Mouse (Mus musculus) retina, postnatal 1 day (tissue): ENCODE measurements around the gene Tekt1.

Source experiments
- DNase-seq: peaks from one replicate; pipeline ENCODE4 v3.0.0-alpha.2; 2012

Tekt1 gene

GRCm38 (mm10) chr11:72362347-72362741 is at the start of gene Tekt1:
Gene Tekt1 (minus strand): TSS chr11:72362442.
- no peak for DNase-seq

DNA sequence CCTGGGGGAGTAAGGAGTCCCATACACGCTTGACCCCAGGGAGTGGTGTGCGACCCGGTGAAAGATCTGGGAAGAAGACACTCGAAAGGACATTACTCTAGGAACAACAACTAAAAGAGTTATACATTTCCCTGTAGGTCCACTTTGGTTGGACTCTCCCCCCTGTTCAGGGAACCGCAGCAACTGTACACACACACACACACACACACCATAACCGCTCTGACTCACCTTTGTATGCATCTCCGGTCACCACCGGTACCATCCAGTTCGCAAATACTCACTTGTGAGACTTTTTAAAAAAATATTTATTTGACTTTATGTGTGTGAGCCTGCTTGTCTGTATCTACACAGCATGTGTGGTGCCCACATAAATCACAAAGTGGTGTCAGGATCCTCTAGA is 49.7 kb upstream of the Tekt1 start:
- DNase-seq, result no peak

DNA sequence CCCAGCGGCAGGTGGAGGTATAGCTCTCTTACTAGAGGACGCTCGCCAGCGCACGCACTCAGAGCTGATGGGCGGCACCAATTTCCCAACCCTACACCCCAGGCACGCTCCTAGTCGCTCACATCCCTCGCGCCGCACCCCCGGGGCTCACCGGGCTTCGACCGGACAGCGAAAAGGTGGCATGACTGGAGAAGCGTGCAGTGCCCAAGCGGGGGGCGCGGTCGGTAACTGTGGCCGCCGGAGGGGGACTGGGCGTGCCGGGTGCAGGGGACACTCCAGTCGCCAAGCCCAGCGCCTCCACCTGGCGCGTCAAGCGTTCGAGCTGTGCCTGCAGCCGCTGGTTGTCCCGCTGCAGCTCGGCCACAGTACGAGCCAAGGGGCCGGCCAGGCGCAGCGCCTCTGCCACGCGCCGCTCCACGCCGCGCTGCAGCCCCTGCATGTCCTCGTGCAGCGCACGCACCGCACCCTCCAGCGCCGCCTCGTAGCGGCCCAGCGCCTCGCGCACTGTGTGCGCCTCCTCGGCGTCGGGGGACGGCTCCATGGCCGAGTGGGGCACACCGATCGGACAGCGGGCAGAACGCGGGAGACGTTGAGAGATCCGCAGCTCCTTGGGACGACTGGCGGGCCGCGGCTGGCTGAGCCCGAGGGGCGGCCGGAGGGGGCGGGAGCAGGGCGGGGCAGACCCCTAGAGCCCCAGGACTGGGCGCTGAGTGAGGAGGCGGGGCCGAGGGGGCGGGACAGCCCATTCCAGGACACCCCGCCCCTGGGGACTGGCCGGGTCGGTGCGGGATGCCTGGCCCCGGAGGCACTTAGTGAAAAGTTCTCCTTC is 49.1 kb upstream of the Tekt1 start, which contains the start of gene Smtnl2:
Gene Smtnl2 (minus strand): TSS at position 621 of the 829 bp plus-strand sequence.
- peak; percentile 84 for DNase-seq

- DNase-seq, result peak; percentile 51
Measured at GRCm38 (mm10) chr11:72410521-72411092, 48.4 kb upstream of the Tekt1 start.

- no peak for DNase-seq
Measured at GRCm38 (mm10) chr11:72409649-72410385, 47.6 kb upstream of the Tekt1 start.

- no peak for DNase-seq
Measured at GRCm38 (mm10) chr11:72408451-72409170, 46.4 kb upstream of the Tekt1 start.

DNA sequence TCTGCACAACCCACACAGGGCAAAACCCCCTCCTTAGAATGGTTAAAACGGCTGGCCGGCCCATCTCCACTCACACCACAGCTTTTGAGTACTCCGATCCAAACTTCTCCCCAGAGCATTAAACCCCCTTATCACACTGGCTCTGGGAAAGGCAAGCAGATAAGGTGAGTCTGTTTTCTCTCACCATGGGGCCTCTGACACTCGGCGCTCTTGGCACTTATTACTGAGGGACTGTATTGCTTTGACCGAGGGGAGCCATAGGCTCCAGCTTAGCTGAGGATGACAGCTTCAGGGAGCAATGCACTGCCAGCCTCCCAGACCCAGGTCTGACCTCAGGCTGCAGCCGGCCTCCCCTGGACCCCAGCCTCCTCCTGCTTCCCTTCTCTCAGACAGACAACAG is 45.3 kb upstream of the Tekt1 start:
- no peak for DNase-seq

GRCm38 (mm10) chr11:72407081-72407480 is 44.8 kb upstream of the Tekt1 start:
- no peak for DNase-seq

DNA sequence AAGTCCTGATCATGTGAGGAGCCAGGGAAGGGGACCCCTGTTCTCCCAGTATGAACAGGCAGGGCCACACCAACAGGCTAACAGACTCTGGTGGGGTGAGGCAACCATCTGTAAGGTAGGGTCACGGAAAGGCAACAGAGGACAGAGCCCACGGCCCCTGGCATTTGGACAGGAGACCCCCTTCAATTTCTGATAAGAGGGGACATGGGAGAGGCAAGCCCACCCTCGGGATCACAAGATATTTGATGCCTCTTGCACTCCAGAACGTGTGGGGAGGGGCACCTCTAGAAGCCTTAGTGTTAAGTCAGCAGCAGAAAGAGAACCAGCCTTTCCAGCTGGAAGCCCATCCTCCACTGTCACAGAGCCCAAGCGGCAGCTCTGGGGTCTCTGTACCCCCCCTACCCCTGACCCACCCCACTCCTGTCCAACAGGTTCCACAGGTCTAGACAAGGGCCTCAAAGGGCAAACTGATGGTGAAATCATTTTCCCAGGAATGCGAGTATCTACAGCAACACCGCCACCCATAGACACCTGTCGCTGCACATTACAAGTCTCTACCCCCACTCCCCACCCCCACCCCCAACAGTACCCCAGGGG is 43.9 kb upstream of the Tekt1 start:
- no peak for DNase-seq

DNA sequence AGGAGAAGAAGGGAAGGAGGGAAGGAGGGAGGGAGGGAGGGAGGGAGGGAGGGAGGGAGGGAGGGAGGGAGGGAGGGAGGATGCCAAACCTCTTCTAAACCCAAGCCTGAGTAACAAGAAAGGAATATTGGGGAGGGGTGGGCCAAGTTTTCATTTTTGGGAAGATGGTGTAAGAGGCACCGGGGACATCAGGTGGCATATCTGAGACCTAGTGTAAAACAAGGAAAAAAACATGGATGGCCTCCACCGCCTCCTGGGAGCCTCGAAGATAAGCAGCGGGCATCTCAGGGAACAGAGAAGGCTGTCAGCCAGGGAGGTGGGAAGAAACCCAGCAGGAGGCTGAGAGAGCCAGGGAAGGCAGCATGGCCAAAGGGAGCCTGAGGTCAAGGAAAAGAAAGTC is 43.3 kb upstream of the Tekt1 start:
- no peak for DNase-seq

GRCm38 (mm10) chr11:72402969-72403368 is 40.7 kb upstream of the Tekt1 start:
- no peak for DNase-seq

- no peak for DNase-seq
Measured at GRCm38 (mm10) chr11:72402017-72402416, 39.8 kb upstream of the Tekt1 start.

- no peak for DNase-seq
Measured at GRCm38 (mm10) chr11:72401068-72401467, 38.8 kb upstream of the Tekt1 start.

GRCm38 (mm10) chr11:72397811-72398525 is 35.7 kb upstream of the Tekt1 start:
- peak; percentile 40 for DNase-seq

DNA sequence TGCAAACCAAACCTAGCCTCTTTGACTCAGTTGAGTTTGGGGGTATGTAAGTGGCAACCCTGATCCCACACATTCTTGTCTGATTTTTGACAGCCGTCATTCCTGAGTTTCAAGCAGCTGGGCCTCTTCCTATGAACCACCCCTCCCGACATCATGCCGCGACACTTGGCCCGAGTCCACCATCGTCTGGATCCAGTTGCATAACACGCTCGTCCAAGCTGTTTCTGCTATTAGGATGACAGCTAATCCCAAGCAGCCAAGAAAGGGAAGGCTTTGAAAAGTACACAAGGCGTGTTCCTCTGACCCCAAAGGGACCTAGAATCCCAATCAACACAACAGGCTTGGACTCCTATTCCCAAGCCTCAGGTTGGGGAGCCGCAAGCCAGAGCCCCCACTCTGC is 34.8 kb upstream of the Tekt1 start:
- peak; percentile 16 for DNase-seq

DNA sequence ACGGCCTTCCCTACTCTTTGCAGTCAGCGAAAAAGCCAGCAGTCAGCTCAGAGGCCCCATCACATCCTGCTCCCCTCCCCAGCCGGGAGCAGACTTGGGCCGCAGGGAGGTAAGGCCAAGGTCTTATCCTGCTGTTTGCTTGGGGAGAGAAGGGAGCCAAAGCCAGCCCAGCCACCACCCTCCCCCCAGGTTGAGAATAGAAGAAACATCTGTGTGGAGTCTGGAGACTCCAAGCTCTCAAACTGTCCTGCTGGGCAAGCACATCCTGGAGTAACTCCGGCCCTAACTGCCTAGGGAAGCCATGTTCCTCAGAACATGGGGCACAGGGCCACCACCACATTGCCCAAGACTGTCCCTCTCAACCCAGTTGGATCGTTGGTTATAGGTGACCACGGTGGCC is 34.4 kb upstream of the Tekt1 start:
- DNase-seq, result no peak

GRCm38 (mm10) chr11:72395652-72396051 is 33.4 kb upstream of the Tekt1 start:
- DNase-seq, result no peak

DNA sequence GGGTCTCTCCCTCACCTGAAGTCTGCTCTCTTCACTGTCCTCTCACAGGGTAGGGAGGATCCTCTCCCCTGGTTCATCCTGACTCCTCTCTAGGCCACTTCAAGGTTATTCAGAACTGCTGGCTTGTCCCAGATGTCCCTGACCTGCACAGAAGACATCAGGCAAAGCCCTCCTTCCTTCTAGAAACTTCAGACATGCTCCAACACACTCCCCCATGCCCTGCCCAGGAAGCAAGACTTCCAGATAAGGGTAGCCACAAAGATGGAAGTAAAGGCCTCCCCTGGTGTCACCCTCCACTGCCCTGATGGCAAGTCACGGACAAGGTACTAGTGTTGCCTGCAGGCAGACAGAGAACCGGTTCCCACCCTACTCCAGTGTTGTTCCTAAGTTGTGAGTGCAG is 32.5 kb upstream of the Tekt1 start:
- DNase-seq, result no peak

GRCm38 (mm10) chr11:72393669-72394068 is 31.4 kb upstream of the Tekt1 start:
- DNase-seq, result no peak

DNA sequence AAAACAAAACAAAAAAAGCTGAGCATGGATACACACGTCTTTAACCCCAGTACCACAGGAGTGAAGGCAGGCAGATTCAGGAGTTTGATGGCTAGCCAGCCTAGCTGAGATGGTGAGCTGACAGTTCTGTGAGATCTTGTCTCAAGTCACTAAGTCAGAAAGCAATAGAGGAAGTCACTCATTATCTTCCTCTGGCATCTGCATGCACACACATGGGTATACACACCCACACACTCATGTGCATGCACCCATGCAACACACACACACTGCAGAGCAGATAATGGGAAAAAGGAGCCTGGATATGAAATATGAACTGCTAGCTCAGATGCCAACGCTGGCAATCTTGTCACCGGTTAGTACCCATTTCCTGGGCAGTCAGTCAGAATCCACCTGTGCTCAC is 31.0 kb upstream of the Tekt1 start:
- DNase-seq, result no peak

DNA sequence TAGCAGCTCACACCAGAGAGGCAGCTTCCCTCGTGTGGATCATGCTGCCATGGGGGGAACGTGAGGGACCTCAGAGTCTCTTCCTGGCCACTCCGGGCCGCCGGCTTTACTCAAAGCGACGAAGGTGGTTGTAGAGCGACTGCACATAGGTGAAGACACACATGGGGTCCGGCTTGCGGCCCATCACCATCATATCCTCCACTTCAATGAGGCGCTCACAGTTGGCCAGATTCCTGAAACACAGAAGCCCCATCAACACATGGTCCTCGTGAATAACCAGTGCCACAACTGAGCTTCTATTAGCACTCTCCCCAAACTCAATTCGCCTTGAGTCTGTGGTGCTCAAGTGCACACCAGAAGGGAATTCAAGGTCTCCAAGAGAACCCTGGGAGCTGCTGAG is 28.9 kb upstream of the Tekt1 start:
- no peak for DNase-seq
